Mouse (Mus musculus): ENCODE measurements at regions not wholly inside any gene's neighbourhood (a gene's known extent, or its start where the extent isn't known, plus 50 kb on each side); places are given as distances from the start of the nearest gene placed in this dataset.

GRCm38 (mm10) chr3:52647900-52648299 is 369.1 kb downstream of the Cog6 start:
- TF ChIP-seq CTCF (IDR thresholded peaks at IDR 0.05; ENCODE audit: low read depth): no peak
- TF ChIP-seq EP300 (IDR thresholded peaks at IDR 0.05; ENCODE audit: low read depth): no peak
